In genomic region chr6:136548796-136549195, GRCm38 (mm10) we compare ENCODE assay signal across 8 mouse cellular contexts. TPM values are rescaled to one million over a fixed set of nuclear protein-coding genes. Genes with fewer than 3 reads are reported as not detected.
A peak's percentile ranks its signal among the peaks of the same experiment; 100 is the strongest.
DNase-seq lines count a peak whose midpoint lies in the region; ATAC-seq and TF ChIP-seq lines count a peak whose summit lies in the region.

No protein-coding gene starts in this region.

- H3K4me3 ChIP-seq in lung, embryonic 14.5 days (ENCODE audit: low read depth, low read length) = no peak overlapping the region
- no peak overlapping the region for H3K4me3 ChIP-seq in stomach, embryonic 15.5 days (replicated peaks)

- H3K9me3 ChIP-seq in lung, embryonic 14.5 days (ENCODE audit: low read depth, low read length) = no peaks in the 10 kb centered on the region
- H3K9me3 ChIP-seq in stomach, embryonic 15.5 days = no peaks in the 10 kb centered on the region

- H3K27me3 ChIP-seq in lung, embryonic 14.5 days (ENCODE audit: insufficient read depth, low read length) = no peaks in the 10 kb centered on the region
- H3K27me3 ChIP-seq in stomach, embryonic 15.5 days (replicated peaks) = no peaks in the 10 kb centered on the region

- 0 out of 2 replicates have a peak, but pooled peaks cover 2% of the 10 kb centered on the region for H3K4me1 ChIP-seq in lung, embryonic 14.5 days (ENCODE audit: insufficient read depth)
- no peaks in the 10 kb centered on the region; the same call in 1 of the 2 replicates for H3K4me1 ChIP-seq in stomach, embryonic 15.5 days

- TF ChIP-seq CTCF in lung, embryonic 14.5 days (IDR thresholded peaks at IDR 0.05; ENCODE audit: low read depth) = no peak

- 84% methylated on average over 6 of the region's 6 CpGs for WGBS in lung, embryonic 14.5 days
- whole genome bisulfite sequencing in stomach, embryonic 15.5 days = 77% methylated on average over 6 of the region's 6 CpGs

- 0 out of 2 replicates have a peak overlapping the region, but pooled peaks have one; percentile 15 for H3K27ac ChIP-seq in lung, embryonic 14.5 days (ENCODE audit: low read depth)
- H3K27ac ChIP-seq in stomach, embryonic 15.5 days = peak overlapping the region; percentile 67

- H3K36me3 ChIP-seq in lung, embryonic 14.5 days (ENCODE audit: insufficient read depth) = no peaks in the 10 kb centered on the region
- no peaks in the 10 kb centered on the region for H3K36me3 ChIP-seq in stomach, embryonic 15.5 days

- no peak overlapping the region for H3K4me2 ChIP-seq in lung, embryonic 14.5 days
- no peak overlapping the region for H3K4me2 ChIP-seq in stomach, embryonic 15.5 days

- DNase-seq in embryo, embryonic 11 days = peak; percentile 20
- no peak for DNase-seq in embryo, embryonic 10 days (ENCODE audit: low spot score)
- DNase-seq in lung, embryonic 14.5 days = peak; percentile 22
- DNase-seq in lung, postnatal 25 days (ENCODE audit: low spot score) = no peak
- DNase-seq in induced T-regulatory cell, adult 2 months (ENCODE audit: low read depth) = peak; percentile 33
- no peak for DNase-seq in layer of hippocampus, adult 9-10 months (ENCODE audit: low spot score)
- no peak for DNase-seq in urinary bladder, postnatal 36 days (ENCODE audit: low spot score in 2 of 2)

- no peak overlapping the region for H3K9ac ChIP-seq in lung, embryonic 14.5 days
- no peak overlapping the region for H3K9ac ChIP-seq in stomach, embryonic 15.5 days

- 0 out of 2 replicates have a peak, but pooled peaks have one; percentile 39 for ATAC-seq in lung, embryonic 14.5 days (ENCODE audit: insufficient read depth)
- ATAC-seq in stomach, embryonic 15.5 days (ENCODE audit: insufficient read depth, low FRiP score, low read depth) = no peak

RNA-seq across cellular contexts. Expression of gene Atf7ip, which starts 42.8 kb away (rescaled TPM):
- polyA plus RNA-seq in lung, embryonic 14.5 days (2014; fragmentation: Nextera tagmentation; extraction: Ambion mirVana) = 48.3 and 56.1 TPM in 2 replicates
- 34.6 and 38.1 TPM in 2 replicates for polyA plus RNA-seq in stomach, embryonic 15.5 days (2015; fragmentation: Nextera tagmentation; extraction: Ambion mirVana)

Comparison
In these comparisons a context has a peak if more than half of its experiments do, and no peak if none do; other contexts are left out.
1. DNase-seq: peak in embryo, embryonic 11 days (single experiment), lung, embryonic 14.5 days (single experiment) and induced T-regulatory cell, adult 2 months (single experiment); none in embryo, embryonic 10 days (single experiment), lung, postnatal 25 days (single experiment), layer of hippocampus, adult 9-10 months (single experiment) and urinary bladder, postnatal 36 days (0 of 2).